Mouse (Mus musculus) CH12.LX (cell line): ENCODE results near the gene Zcchc24. TPM values are rescaled to one million over a fixed set of nuclear protein-coding genes. Genes with fewer than 3 reads are reported as not detected.

ENCODE experiments used
- DNase-seq: peaks from one replicate; pipeline ENCODE4 v3.0.0-alpha.2; 2013; ENCODE audit errors: extremely low read depth
- H3K27ac ChIP-seq: 2 replicates; pipeline ENCODE4 v1.5.1; 2012; ENCODE audit warnings: low read depth, mild to moderate bottlenecking, control low read depth, moderate library complexity; ENCODE audit not compliant: insufficient read depth
- H3K27me3 ChIP-seq: replicated peaks from 2 replicates; pipeline ENCODE3; 2012; ENCODE audit warnings: inconsistent platforms
- H3K36me3 ChIP-seq, 2 experiments: replicated peaks in 1 of 2; 2 replicates each; pipeline versions ENCODE3 to v1.6.1; 2012; ENCODE audit warnings: inconsistent platforms in 1 of 2, low read length in 1 of 2, mild to moderate bottlenecking in 1 of 2, mixed read lengths in 1 of 2, moderate library complexity in 1 of 2; ENCODE audit not compliant: control insufficient read depth in 1 of 2, insufficient read depth in 1 of 2
- H3K4me1 ChIP-seq, 2 experiments: 2 replicates each; pipeline ENCODE4 v1.6.1; 2012; ENCODE audit warnings: inconsistent platforms in 1 of 2, moderate library complexity in 1 of 2; ENCODE audit not compliant: insufficient read depth in 2 of 2, control insufficient read depth in 1 of 2
- H3K4me2 ChIP-seq: 2 replicates; pipeline ENCODE4 v1.6.1; 2012; ENCODE audit warnings: low read depth, mild to moderate bottlenecking, control low read depth; ENCODE audit not compliant: poor library complexity, insufficient read depth, severe bottlenecking
- H3K4me3 ChIP-seq, 3 experiments: fragments of 150-350 bp in 1 of 3; sonication (generic) in 1 of 3; replicated peaks in 1 of 3; 2 replicates each; pipeline versions ENCODE3 to v1.5.1; 2011 to 2012; ENCODE audit warnings: low read depth in 2 of 3, low read length in 2 of 3, mild to moderate bottlenecking in 2 of 3, moderate library complexity in 2 of 3, control low read depth in 1 of 3, improper control_type of control experiment in 1 of 3, inconsistent platforms in 1 of 3, mixed read lengths in 1 of 3; ENCODE audit not compliant: poor library complexity in 1 of 3
- H3K79me2 ChIP-seq: replicated peaks from 2 replicates; pipeline ENCODE4 v1.6.1; 2012; ENCODE audit warnings: mild to moderate bottlenecking, moderate library complexity; ENCODE audit not compliant: control insufficient read depth, poor library complexity, insufficient read depth, severe bottlenecking; ENCODE audit errors: extremely low read depth
- H3K9ac ChIP-seq: 2 replicates; pipeline ENCODE4 v1.6.1; 2012; ENCODE audit warnings: low read depth, mild to moderate bottlenecking, control low read depth, moderate library complexity; ENCODE audit not compliant: insufficient read depth
- H3K9me3 ChIP-seq: replicated peaks from 2 replicates; pipeline ENCODE3; 2012; ENCODE audit warnings: low read length, inconsistent platforms, mixed read lengths
- CHD2 ChIP-seq: IDR thresholded peaks from 2 replicates; pipeline ENCODE4 v1.6.1; 2011; ENCODE audit warnings: low read length, improper control_type of control experiment
- ELF1 ChIP-seq: IDR thresholded peaks from 2 replicates; pipeline ENCODE4 v1.6.1; 2014; ENCODE audit warnings: low read depth, mild to moderate bottlenecking, inconsistent platforms, low read length, improper control_type of control experiment
- POLR2AphosphoS2 ChIP-seq: IDR thresholded peaks from 2 replicates; pipeline ENCODE4 v1.6.1; 2011; ENCODE audit warnings: low read depth, low read length, improper control_type of control experiment
- TBP ChIP-seq: conservative IDR thresholded peaks from 2 replicates; pipeline ENCODE4 v1.6.1; 2011; ENCODE audit warnings: low read depth, low read length, improper control_type of control experiment
- TCF12 ChIP-seq: IDR thresholded peaks from 2 replicates; pipeline ENCODE4 v1.6.1; 2014; ENCODE audit warnings: low read depth, mild to moderate bottlenecking, inconsistent platforms, low read length, improper control_type of control experiment
- UBTF ChIP-seq: IDR thresholded peaks from 2 replicates; pipeline ENCODE4 v1.6.1; 2012; ENCODE audit warnings: low read depth, mild to moderate bottlenecking, inconsistent platforms, low read length, improper control_type of control experiment, moderate library complexity
- USF2 ChIP-seq: conservative IDR thresholded peaks from 2 replicates; pipeline ENCODE4 v1.6.1; 2011; ENCODE audit warnings: low read depth, low read length, improper control_type of control experiment
- dilution Hi-C: fragments of 300-500 bp; cut with MboI; formaldehyde crosslinking; loops from 2 replicates; pipeline ENCODE4 v1.14.3; 2020; ENCODE audit warnings: low sequenced_read_pairs; ENCODE audit not compliant: extremely low pct_unique_long_range_greater_than_20kb, extremely low pct_ligation_motif_present
- in situ Hi-C: fragments of 300-500 bp; cut with MboI; formaldehyde crosslinking; loops from 3 replicates; pipeline ENCODE4 v1.14.3; 2019; ENCODE audit warnings: low sequenced_read_pairs, low pct_ligation_motif_present, low pct_unique_long_range_greater_than_20kb, mixed read lengths
- polyA plus RNA-seq: library from polyadenylated mRNA; unstranded; fragments of >175 nt; gene quantifications from 2 replicates; pipeline ENCODE4 v1.2.1, GENCODE M21; 2012; ENCODE audit warnings: low read depth; ENCODE audit not compliant: insufficient read length
- total RNA-seq, 2 experiments: library from RNA; depleted of rRNA; stranded (reverse); fragments of 300-350 nt in 1 of 2; fragments of >200 nt in 1 of 2; gene quantifications; 2 replicates each; pipeline ENCODE4 v1.2.3; 2012 to 2014

The Zcchc24 gene
- total and polyA plus RNA-seq, 3 experiments: 0.05 to 0.44 (median 0.08) TPM

DNA sequence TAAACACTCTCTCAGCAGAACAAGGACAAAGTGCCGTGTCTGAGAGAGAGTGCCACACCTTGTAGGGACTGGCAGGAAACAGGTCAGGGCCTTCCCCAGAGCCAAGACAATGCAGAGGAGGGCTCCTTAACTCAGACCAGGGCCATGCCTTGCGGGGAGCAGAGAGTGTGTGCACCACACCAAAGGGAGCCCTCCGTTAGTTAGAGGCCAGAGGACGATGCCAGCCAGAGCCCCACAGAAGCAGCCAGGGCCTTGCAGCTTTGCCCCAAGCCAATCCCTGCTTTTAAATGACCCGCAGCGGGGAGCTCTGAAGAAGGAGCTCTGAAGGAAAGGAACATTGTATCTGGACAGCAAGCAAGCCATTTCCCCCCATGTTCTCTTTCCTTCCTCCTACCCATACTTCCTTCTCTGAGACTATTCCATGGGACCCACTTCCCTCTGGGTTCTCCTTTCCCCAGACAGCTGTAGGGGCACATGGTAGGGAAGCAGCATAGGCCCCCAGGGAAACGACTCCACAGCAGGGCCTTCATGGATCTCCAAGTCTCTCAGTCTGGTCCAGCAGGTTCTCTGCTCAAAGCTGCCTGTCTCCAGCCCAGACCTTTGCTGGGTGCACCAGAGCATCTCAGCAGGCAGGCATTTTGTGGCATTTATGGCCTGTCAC is 105.1 kb downstream of the Zcchc24 start:
- no peaks in the 10 kb centered on the region for H3K9me3 ChIP-seq
- H3K79me2 ChIP-seq: no peaks in the 10 kb centered on the region
- no peak overlapping the region for H3K9ac ChIP-seq
- H3K36me3 ChIP-seq: peaks cover 68 to 76% of the 10 kb centered on the region in 2 experiments
- in situ Hi-C loops (no loop called here), dilution Hi-C loops (no loop called here)
- DNase-seq: no peak
- TF ChIP-seq UBTF (no peak), TBP (no peak), POLR2AphosphoS2 (no peak), TCF12 (no peak), CHD2 (no peak), ELF1 (no peak), USF2 (no peak)
- no peak overlapping the region for H3K4me2 ChIP-seq
- no peak overlapping the region for H3K4me3 ChIP-seq
- H3K27me3 ChIP-seq: no peaks in the 10 kb centered on the region
- peaks cover 0 to 23% of the 10 kb centered on the region in 2 experiments; a peak in 1 of 4 replicates for H3K4me1 ChIP-seq
- H3K27ac ChIP-seq: no peak overlapping the region

Other genes with a start within 250 kb of the Zcchc24 start
- gene Ppif, start 74.9 kb downstream of the Zcchc24 start, total RNA-seq (2012; rRNA removed): 29.1 and 38.3 TPM in 2 replicates
- 50.3 and 52.9 TPM in 2 replicates for gene Ppif, start 74.9 kb downstream of the Zcchc24 start, total RNA-seq (2014; rRNA removed)
- 99.3 and 106 TPM in 2 replicates for gene Ppif, start 74.9 kb downstream of the Zcchc24 start, polyA plus RNA-seq
- 8.4 and 8.8 TPM in 2 replicates for gene Anxa11, start 73.1 kb upstream of the Zcchc24 start, total RNA-seq (2012; rRNA removed)
- gene Anxa11, start 73.1 kb upstream of the Zcchc24 start, total RNA-seq (2014; rRNA removed): 4.6 and 5.0 TPM in 2 replicates
- 31.4 and 35.0 TPM in 2 replicates for gene Anxa11, start 73.1 kb upstream of the Zcchc24 start, polyA plus RNA-seq
- gene Plac9a, start 134.1 kb upstream of the Zcchc24 start, total RNA-seq (2012; rRNA removed): not detected in 2 replicates
- gene Plac9a, start 134.1 kb upstream of the Zcchc24 start, total RNA-seq (2014; rRNA removed): not detected in 2 replicates
- not detected in 2 replicates for gene Plac9a, start 134.1 kb upstream of the Zcchc24 start, polyA plus RNA-seq
- 0.17 and 0.42 TPM in 2 replicates for gene Tmem254a, start 158.6 kb upstream of the Zcchc24 start, total RNA-seq (2012; rRNA removed)
- gene Tmem254a, start 158.6 kb upstream of the Zcchc24 start, total RNA-seq (2014; rRNA removed): 0.80 and 0.82 TPM in 2 replicates
- 0.93 and 1.3 TPM in 2 replicates for gene Tmem254a, start 158.6 kb upstream of the Zcchc24 start, polyA plus RNA-seq
- gene Cphx1, start 169.3 kb upstream of the Zcchc24 start, total RNA-seq (2012; rRNA removed): not detected in 2 replicates
- not detected in 2 replicates for gene Cphx1, start 169.3 kb upstream of the Zcchc24 start, total RNA-seq (2014; rRNA removed)
- gene Cphx1, start 169.3 kb upstream of the Zcchc24 start, polyA plus RNA-seq: not detected in 2 replicates
- gene Duxbl1, start 209.5 kb upstream of the Zcchc24 start, total RNA-seq (2012; rRNA removed): not detected in 2 replicates
- gene Duxbl1, start 209.5 kb upstream of the Zcchc24 start, total RNA-seq (2014; rRNA removed): not detected in 2 replicates
- not detected in 2 replicates for gene Duxbl1, start 209.5 kb upstream of the Zcchc24 start, polyA plus RNA-seq